Mouse (Mus musculus): Measurements from ENCODE around the gene Glipr1. TPM values are rescaled to one million over a fixed set of nuclear protein-coding genes. Genes with fewer than 3 reads are reported as not detected.

The Glipr1 gene
- total RNA-seq, 1 experiment: 23.9 TPM

- Histone ChIP-seq H3K4me1 (ENCODE audit: control insufficient read depth in 2 of 2, insufficient read depth in 2 of 2, low read length in 2 of 2, poor library complexity in 1 of 2) (no peaks in the 10 kb centered on the region), H3K36me3 (ENCODE audit: control insufficient read depth, insufficient read depth, low read length, poor library complexity, severe bottlenecking) (no peaks in the 10 kb centered on the region), H3K9ac (ENCODE audit: insufficient read depth, low read depth, low read length, poor library complexity, severe bottlenecking) (no peak overlapping the region), H3K4me3 (ENCODE audit: insufficient read depth in 1 of 2, low read depth in 1 of 2, low read length in 2 of 2, poor library complexity in 1 of 2, severe bottlenecking in 1 of 2) (no peak overlapping the region), H3K27ac (ENCODE audit: insufficient read depth, low read depth, low read length, poor library complexity, severe bottlenecking) (no peak overlapping the region), H3K9me3 (ENCODE audit: control insufficient read depth, insufficient read depth, low read depth, low read length) (no peaks in the 10 kb centered on the region)
- TF ChIP-seq ZNF384 (IDR thresholded peaks at IDR 0.05; ENCODE audit: low read depth, low read length): no peak
- no peak for TF ChIP-seq ZC3H11A (IDR thresholded peaks at IDR 0.05; ENCODE audit: borderline replicate concordance, low read depth, low read length)
- no peak for TF ChIP-seq CHD2 (IDR thresholded peaks at IDR 0.05; ENCODE audit: low read depth, low read length)
- no peak for TF ChIP-seq HCFC1 (IDR thresholded peaks at IDR 0.05; ENCODE audit: borderline replicate concordance, insufficient read depth, low read length)
- TF ChIP-seq MAFK (IDR thresholded peaks at IDR 0.05; ENCODE audit: insufficient read depth, low read depth, low read length): no peak
- DNase-seq (ENCODE audit: low read depth, low spot score): no peak
- in situ Hi-C loops (cut with MboI; ENCODE audit: low sequenced_read_pairs in 2 of 2, unreplicated experiment in 2 of 2): no loop called here
These were observed 65.8 kb downstream of the Glipr1 start for GRCm38 (mm10) chr10:111936491-111937145.

- H3K4me3 ChIP-seq (ENCODE audit: insufficient read depth in 1 of 2, low read depth in 1 of 2, low read length in 2 of 2, poor library complexity in 1 of 2, severe bottlenecking in 1 of 2): no peak overlapping the region
- no peaks in the 10 kb centered on the region for H3K36me3 ChIP-seq (ENCODE audit: control insufficient read depth, insufficient read depth, low read length, poor library complexity, severe bottlenecking)
- no peaks in the 10 kb centered on the region for H3K9me3 ChIP-seq (ENCODE audit: control insufficient read depth, insufficient read depth, low read depth, low read length)
- in situ Hi-C loops (cut with MboI; ENCODE audit: low sequenced_read_pairs in 2 of 2, unreplicated experiment in 2 of 2): no loop called here
- TF ChIP-seq CHD2 (IDR thresholded peaks at IDR 0.05; ENCODE audit: low read depth, low read length): no peak
- no peak for TF ChIP-seq HCFC1 (IDR thresholded peaks at IDR 0.05; ENCODE audit: borderline replicate concordance, insufficient read depth, low read length)
- TF ChIP-seq ZC3H11A (IDR thresholded peaks at IDR 0.05; ENCODE audit: borderline replicate concordance, low read depth, low read length): no peak
- TF ChIP-seq ZNF384 (IDR thresholded peaks at IDR 0.05; ENCODE audit: low read depth, low read length): no peak
- no peak for TF ChIP-seq MAFK (IDR thresholded peaks at IDR 0.05; ENCODE audit: insufficient read depth, low read depth, low read length)
- H3K9ac ChIP-seq (ENCODE audit: insufficient read depth, low read depth, low read length, poor library complexity, severe bottlenecking): no peak overlapping the region
- H3K4me1 ChIP-seq (ENCODE audit: control insufficient read depth in 2 of 2, insufficient read depth in 2 of 2, low read length in 2 of 2, poor library complexity in 1 of 2): no peaks in the 10 kb centered on the region
- no peak for DNase-seq (ENCODE audit: low read depth, low spot score)
- no peak overlapping the region for H3K27ac ChIP-seq (ENCODE audit: insufficient read depth, low read depth, low read length, poor library complexity, severe bottlenecking)
These were observed 66.4 kb downstream of the Glipr1 start for GRCm38 (mm10) chr10:111936021-111936420.

Other genes starting within 250 kb of the Glipr1 start
- 75.5 and 81.2 TPM in 2 replicates for gene Krr1, start 30.0 kb downstream of the Glipr1 start, total RNA-seq (2012; rRNA removed)
- not detected in 2 replicates for gene Glipr1l1, start 57.6 kb upstream of the Glipr1 start, total RNA-seq (2012; rRNA removed)
- not detected in 2 replicates for gene Glipr1l2, start 80.7 kb upstream of the Glipr1 start, total RNA-seq (2012; rRNA removed)
- not detected in 2 replicates for gene Glipr1l3, start 157.7 kb upstream of the Glipr1 start, total RNA-seq (2012; rRNA removed)
- gene Caps2, start 161.0 kb upstream of the Glipr1 start, total RNA-seq (2012; rRNA removed): 1.0 and 2.4 TPM in 2 replicates

Data from ES-E14 (cell line).